Mouse (Mus musculus): ENCODE results near the gene Ccdc74a. TPM values are rescaled to one million over a fixed set of nuclear protein-coding genes. Genes with fewer than 3 reads are reported as not detected.

The Ccdc74a gene
- 11.4 and 16.4 TPM in 2 replicates for polyA plus RNA-seq (2015; fragmentation: Nextera tagmentation; extraction: Ambion mirVana)

DNA sequence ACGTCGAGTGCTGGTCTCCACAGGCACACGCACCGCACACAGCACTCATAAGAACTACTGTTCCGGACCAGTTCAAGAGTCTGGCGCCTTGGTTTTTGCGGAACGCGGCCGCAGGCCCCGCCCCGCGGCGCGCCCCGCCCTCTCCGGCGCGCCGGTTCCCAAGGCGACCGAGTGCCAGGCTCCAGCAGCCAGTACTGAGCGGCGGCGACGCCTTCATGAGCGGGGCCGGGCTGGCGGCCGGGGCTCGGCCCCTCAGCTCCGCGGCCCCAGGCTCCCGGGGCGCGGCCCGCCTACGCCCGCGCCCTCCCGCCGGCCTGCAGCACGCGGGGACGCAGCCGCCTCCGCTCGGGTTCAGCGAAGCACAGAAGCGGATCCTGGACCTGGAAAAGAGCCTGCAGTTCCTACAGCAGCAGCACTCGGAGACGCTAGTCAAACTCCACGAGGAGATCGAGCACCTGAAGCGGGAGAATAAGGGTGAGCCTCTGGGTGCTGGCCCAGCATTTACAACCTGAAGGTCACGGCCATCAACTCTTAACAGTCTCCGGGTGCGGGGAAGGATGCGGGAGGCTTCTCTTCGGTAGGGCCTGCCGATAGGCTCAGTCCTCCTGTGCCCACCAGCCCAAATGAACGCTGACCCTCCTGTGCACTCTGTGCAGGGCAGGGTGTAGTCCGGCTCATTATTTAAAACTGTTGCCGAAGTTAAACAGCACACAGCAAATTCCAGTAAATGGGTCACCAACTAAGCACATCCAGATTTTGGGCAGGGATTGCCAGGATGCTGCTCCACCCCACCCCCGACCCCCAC, at the start of gene Ccdc74a:
Gene Ccdc74a (plus strand): TSS at position 161 of the 805 bp plus-strand sequence.

DNA sequence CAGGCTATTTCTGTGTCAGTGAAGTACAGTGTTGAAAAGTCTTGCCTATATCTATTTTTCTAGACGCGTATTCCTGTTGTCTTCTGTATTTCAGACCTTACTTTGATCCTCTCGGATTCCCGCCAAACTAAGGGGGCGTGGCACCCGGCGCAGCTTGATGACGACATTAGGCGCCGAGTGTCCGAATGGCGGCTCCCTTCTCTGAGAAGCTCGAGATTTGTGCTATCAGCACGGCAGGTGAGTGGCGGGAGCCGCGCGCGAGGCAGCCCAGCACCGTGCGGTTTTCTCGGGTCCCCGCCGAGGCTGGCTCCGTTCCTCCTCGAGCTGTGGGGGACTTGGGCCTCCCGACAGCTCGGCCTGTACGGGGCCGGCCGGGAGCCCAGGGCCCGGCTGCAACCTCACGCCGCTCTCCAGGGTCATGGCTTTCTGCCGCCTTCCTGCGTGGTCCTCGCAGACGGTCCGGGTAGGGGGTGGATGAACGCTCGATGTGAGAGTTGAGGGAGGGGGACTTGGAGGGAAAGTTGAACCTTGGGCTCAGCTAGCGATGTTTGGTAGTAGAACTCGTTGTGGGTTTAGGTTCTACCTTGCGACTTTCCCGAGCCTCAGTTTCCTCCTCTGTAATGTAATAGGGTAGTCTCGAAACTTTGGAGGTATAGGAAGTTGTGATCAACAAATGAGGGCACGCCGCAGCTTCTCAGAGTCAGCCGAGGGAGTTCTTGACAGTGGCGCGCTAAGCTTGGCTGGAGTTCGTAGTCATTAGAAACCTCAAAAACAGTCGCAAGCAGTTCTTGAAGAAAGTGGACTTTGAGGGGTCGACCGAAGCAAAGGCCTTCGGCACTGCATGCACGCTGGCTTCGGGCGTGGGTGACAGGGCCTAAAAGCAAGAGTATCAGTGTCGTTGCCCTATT, 26.8 kb upstream of the Ccdc74a start, which contains the start of gene Smpd4:
Gene Smpd4 (plus strand): TSS at position 157 of the 908 bp plus-strand sequence.

Other genes with a start within 250 kb of the Ccdc74a start
- 10.1 and 11.3 TPM in 2 replicates for gene Snap29, start 240.5 kb upstream of the Ccdc74a start, polyA plus RNA-seq (2015; fragmentation: Nextera tagmentation; extraction: Ambion mirVana)
- 18.3 and 19.6 TPM in 2 replicates for gene Pi4ka, start 240.2 kb upstream of the Ccdc74a start, polyA plus RNA-seq (2015; fragmentation: Nextera tagmentation; extraction: Ambion mirVana)
- 33.2 and 39.0 TPM in 2 replicates for gene Crkl, start 194.5 kb upstream of the Ccdc74a start, polyA plus RNA-seq (2015; fragmentation: Nextera tagmentation; extraction: Ambion mirVana)
- 2.3 and 6.2 TPM in 2 replicates for gene Aifm3, start 156.9 kb upstream of the Ccdc74a start, polyA plus RNA-seq (2015; fragmentation: Nextera tagmentation; extraction: Ambion mirVana)
- gene Lztr1, start 137.8 kb upstream of the Ccdc74a start, polyA plus RNA-seq (2015; fragmentation: Nextera tagmentation; extraction: Ambion mirVana) = 42.0 and 49.2 TPM in 2 replicates
- 54.2 and 57.5 TPM in 2 replicates for gene Thap7, start 115.3 kb upstream of the Ccdc74a start, polyA plus RNA-seq (2015; fragmentation: Nextera tagmentation; extraction: Ambion mirVana)
- gene Lrrc74b, start 85.2 kb upstream of the Ccdc74a start, polyA plus RNA-seq (2015; fragmentation: Nextera tagmentation; extraction: Ambion mirVana) = 0.30 and 0.52 TPM in 2 replicates
- 0.81 and 0.96 TPM in 2 replicates for gene P2rx6, start 84.6 kb upstream of the Ccdc74a start, polyA plus RNA-seq (2015; fragmentation: Nextera tagmentation; extraction: Ambion mirVana)
- gene Slc7a4, start 63.3 kb upstream of the Ccdc74a start, polyA plus RNA-seq (2015; fragmentation: Nextera tagmentation; extraction: Ambion mirVana) = 10.7 and 23.6 TPM in 2 replicates
- gene Smpd4, start 27.1 kb upstream of the Ccdc74a start, polyA plus RNA-seq (2015; fragmentation: Nextera tagmentation; extraction: Ambion mirVana) = 10.5 and 12.4 TPM in 2 replicates
- 21.9 and 32.5 TPM in 2 replicates for gene Med15, start 86.4 kb downstream of the Ccdc74a start, polyA plus RNA-seq (2015; fragmentation: Nextera tagmentation; extraction: Ambion mirVana)
- 31.6 and 40.0 TPM in 2 replicates for gene Klhl22, start 113.1 kb downstream of the Ccdc74a start, polyA plus RNA-seq (2015; fragmentation: Nextera tagmentation; extraction: Ambion mirVana)
- gene Scarf2, start 150.8 kb downstream of the Ccdc74a start, polyA plus RNA-seq (2015; fragmentation: Nextera tagmentation; extraction: Ambion mirVana) = 18.1 and 30.6 TPM in 2 replicates
- gene B830017H08Rik, start 186.7 kb downstream of the Ccdc74a start, polyA plus RNA-seq (2015; fragmentation: Nextera tagmentation; extraction: Ambion mirVana) = not detected in 2 replicates
- gene Car15, start 191.9 kb downstream of the Ccdc74a start, polyA plus RNA-seq (2015; fragmentation: Nextera tagmentation; extraction: Ambion mirVana) = 0.68 and 1.5 TPM in 2 replicates
- gene Gm20518, start 245.2 kb downstream of the Ccdc74a start, polyA plus RNA-seq (2015; fragmentation: Nextera tagmentation; extraction: Ambion mirVana) = not detected in 2 replicates
- 0.04 TPM in 1 of 2 replicates, not detected in the other for gene Tssk1, start 247.8 kb downstream of the Ccdc74a start, polyA plus RNA-seq (2015; fragmentation: Nextera tagmentation; extraction: Ambion mirVana)